Mouse (Mus musculus) heart, adult 2 months (tissue): Measurements from ENCODE around the gene Tmed10. TPM values are rescaled to one million over a fixed set of nuclear protein-coding genes. Genes with fewer than 3 reads are reported as not detected.
A peak's percentile ranks its signal among the peaks of the same experiment; 100 is the strongest.

Source experiments
- DNase-seq, 2 experiments: peaks; one replicate each; pipeline ENCODE4 v3.0.0; 2021
- H3K27ac ChIP-seq: fragments of 200-600 bp; 2 replicates; pipeline ENCODE4 v1.8.1; 2022
- H3K27me3 ChIP-seq: fragments of 200-500 bp; 2 replicates; pipeline ENCODE4 v1.6.1; 2012; ENCODE audit warnings: mild to moderate bottlenecking, low read length, inconsistent platforms, mixed read lengths; ENCODE audit not compliant: control insufficient read depth, insufficient read depth
- H3K36me3 ChIP-seq: fragments of 200-500 bp; 2 replicates; pipeline ENCODE4 v1.6.1; 2012; ENCODE audit warnings: low read length, inconsistent platforms; ENCODE audit not compliant: control insufficient read depth, insufficient read depth
- H3K4me1 ChIP-seq: fragments of 200-500 bp; 2 replicates; pipeline ENCODE4 v1.6.1; 2011; ENCODE audit warnings: low read length; ENCODE audit not compliant: control insufficient read depth, insufficient read depth
- H3K4me3 ChIP-seq: fragments of 200-600 bp; 2 replicates; pipeline ENCODE4 v1.8.1; 2022
- H3K79me2 ChIP-seq: fragments of 200-500 bp; replicated peaks from 2 replicates; pipeline ENCODE4 v1.6.1; 2012; ENCODE audit warnings: mild to moderate bottlenecking, inconsistent platforms, low read length, moderate library complexity, mixed read lengths; ENCODE audit not compliant: control insufficient read depth, insufficient read depth
- H3K9ac ChIP-seq: fragments of 200-500 bp; 2 replicates; pipeline ENCODE4 v1.6.1; 2012; ENCODE audit warnings: low read depth, mild to moderate bottlenecking, control low read depth, inconsistent platforms, low read length, mixed read lengths
- CTCF ChIP-seq: fragments of 200-600 bp; IDR thresholded peaks from 2 replicates; pipeline ENCODE4 v1.8.1; 2022; ENCODE audit warnings: antibody characterized with exemption, mild to moderate bottlenecking, moderate library complexity
- EP300 ChIP-seq: fragments of 200-500 bp; IDR thresholded peaks from 2 replicates; pipeline ENCODE4 v1.6.1; 2011; ENCODE audit warnings: low read depth, low read length, control low read depth; ENCODE audit not compliant: insufficient read depth
- POLR2A ChIP-seq: fragments of 200-500 bp; IDR thresholded peaks from 2 replicates; pipeline ENCODE4 v1.6.1; 2011; ENCODE audit warnings: mild to moderate bottlenecking, low read depth, low read length, control low read depth; ENCODE audit not compliant: insufficient read depth
- WGBS: fragments of 180-500 bp; shearing (Covaris S2); methylation state at CpG from one replicate; pipeline ENCODE4 v1.1.7; 2018; 5-methylcytosine and 5-hydroxymethylcytosine counted together
- intact Hi-C: fragments of 180-260 bp; cut with DNase I; formaldehyde crosslinking; loops from one replicate; pipeline ENCODE4 v1.15.1; 2025
- polyA plus RNA-seq: library from polyadenylated mRNA; depleted of rRNA; stranded (reverse); fragments of >200 nt; gene quantifications from 2 replicates; pipeline ENCODE4 v1.2.3, GENCODE M21; 2012
- total RNA-seq, 2 experiments: library from RNA; stranded (reverse); gene quantifications; 2 replicates each; pipeline ENCODE4 v1.2.3; 2021

The Tmed10 gene
- total and polyA plus RNA-seq, 3 experiments: 108 to 186 (median 164) TPM

DNA sequence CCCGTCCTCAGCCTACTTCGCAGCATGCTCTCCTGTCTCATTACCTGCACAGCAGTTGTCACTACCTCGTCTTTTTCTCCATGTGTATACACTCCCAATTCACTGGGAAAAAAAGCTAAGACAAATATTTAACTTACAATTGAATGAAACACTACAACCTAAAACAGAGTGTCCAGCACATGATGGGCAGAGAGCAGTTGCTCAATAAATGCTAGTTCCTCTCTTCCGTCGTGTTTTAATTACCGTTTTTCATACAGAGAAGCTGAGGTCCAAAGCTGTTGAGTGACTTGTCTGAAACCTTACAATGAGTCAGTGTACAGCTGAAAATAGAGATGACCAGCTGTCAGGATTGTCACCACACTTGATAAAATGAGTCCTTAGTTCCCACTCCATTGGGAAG is 6.9 kb upstream of the Tmed10 start:
- intact Hi-C loops: no loop called here
- 86% methylated on average over 6 of the region's 6 CpGs for WGBS
- Histone ChIP-seq H3K4me3 (no peak overlapping the region), H3K4me1 (peaks cover 9% of the 10 kb centered on the region), H3K27ac (no peak overlapping the region), H3K9ac (no peak overlapping the region), H3K36me3 (no peaks in the 10 kb centered on the region), H3K27me3 (no peaks in the 10 kb centered on the region), H3K79me2 (no peaks in the 10 kb centered on the region)
- TF ChIP-seq EP300: no peak
- no peak for TF ChIP-seq POLR2A
- no peak for TF ChIP-seq CTCF
- DNase-seq: no peak

DNA sequence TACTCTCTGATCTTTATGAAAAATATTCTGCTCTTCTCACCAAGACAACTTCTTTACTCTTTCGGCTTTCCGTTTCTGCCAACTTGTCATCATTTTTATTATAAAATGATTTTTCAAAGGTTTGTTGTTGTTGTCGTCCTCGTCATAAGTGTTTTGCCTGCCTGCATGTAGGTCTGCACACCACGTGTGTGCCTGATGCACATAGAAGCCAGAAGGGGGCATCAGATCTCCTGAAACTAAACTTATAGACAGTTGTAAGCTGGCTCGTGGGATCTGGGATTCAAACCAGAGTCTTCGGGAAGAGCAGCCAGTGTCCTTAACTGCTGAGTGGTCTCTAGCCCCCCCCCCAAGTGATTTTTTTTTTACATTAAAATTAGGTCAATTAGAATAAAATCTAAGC is 6.3 kb upstream of the Tmed10 start:
- no peak overlapping the region for H3K9ac ChIP-seq
- H3K27ac ChIP-seq: no peak overlapping the region
- H3K36me3 ChIP-seq: no peaks in the 10 kb centered on the region
- no peak for DNase-seq
- H3K4me3 ChIP-seq: no peak overlapping the region
- 86% methylated on average over 7 of the region's 7 CpGs for WGBS
- no peak for TF ChIP-seq POLR2A
- peak; percentile 40 for TF ChIP-seq CTCF
- TF ChIP-seq EP300: no peak
- no peaks in the 10 kb centered on the region for H3K27me3 ChIP-seq
- H3K4me1 ChIP-seq: peaks cover 7% of the 10 kb centered on the region
- H3K79me2 ChIP-seq: no peaks in the 10 kb centered on the region
- intact Hi-C loops: no loop called here

GRCm38 (mm10) chr12:85380308-85380707 is 5.7 kb upstream of the Tmed10 start:
- H3K27ac ChIP-seq: no peak overlapping the region
- no peak for DNase-seq

GRCm38 (mm10) chr12:85378271-85378670 is 3.6 kb upstream of the Tmed10 start:
- no peaks in the 10 kb centered on the region for H3K36me3 ChIP-seq
- H3K27me3 ChIP-seq: no peaks in the 10 kb centered on the region
- no peak overlapping the region for H3K27ac ChIP-seq
- peaks cover 6% of the 10 kb centered on the region for H3K79me2 ChIP-seq
- peaks cover 4% of the 10 kb centered on the region for H3K4me1 ChIP-seq
- TF ChIP-seq EP300: no peak
- peak; percentile 41 for TF ChIP-seq CTCF
- TF ChIP-seq POLR2A: no peak
- 86% methylated on average over 2 of the region's 2 CpGs for WGBS
- no peak overlapping the region for H3K9ac ChIP-seq
- H3K4me3 ChIP-seq: no peak overlapping the region
- intact Hi-C loops: loop anchor here (5.0 kb wide), 2 partner anchors 44 to 94 kb away; partner anchors contain the start of gene Fos
- DNase-seq: no peak

More at GRCm38 (mm10) chr12:85380308-85380707, 5.7 kb upstream of the Tmed10 start:
- no peaks in the 10 kb centered on the region for H3K79me2 ChIP-seq
- no peaks in the 10 kb centered on the region for H3K36me3 ChIP-seq
- H3K4me3 ChIP-seq: no peak overlapping the region
- H3K9ac ChIP-seq: no peak overlapping the region
- 38% methylated on average over 1 of the region's 1 CpGs for WGBS
- H3K4me1 ChIP-seq: peaks cover 4% of the 10 kb centered on the region
- H3K27me3 ChIP-seq: no peaks in the 10 kb centered on the region
- intact Hi-C loops: no loop called here
- TF ChIP-seq POLR2A: no peak

GRCm38 (mm10) chr12:85373591-85374560 is 771 bp downstream of the Tmed10 start:
- peak overlapping the region; percentile 78 for H3K4me3 ChIP-seq
- intact Hi-C loops: loop anchor here (1.0 to 2.0 kb wide), 2 partner anchors 25 to 113 kb away; no protein-coding TSS in a partner anchor
- peaks cover 7% of the 10 kb centered on the region for H3K79me2 ChIP-seq
- no peaks in the 10 kb centered on the region for H3K36me3 ChIP-seq
- H3K27ac ChIP-seq: peak overlapping the region; percentile 94
- peaks cover 11% of the 10 kb centered on the region for H3K4me1 ChIP-seq
- no peaks in the 10 kb centered on the region for H3K27me3 ChIP-seq
- whole genome bisulfite sequencing: under 1% methylated on average over 53 of the region's 53 CpGs
- DNase-seq: peak; percentile 80 to 84
- peak overlapping the region; percentile 100 for H3K9ac ChIP-seq
- TF ChIP-seq CTCF: no peak
- TF ChIP-seq POLR2A: peak; percentile 54

- no peak for DNase-seq
- WGBS: 48% methylated on average over 8 of the region's 8 CpGs
- Histone ChIP-seq H3K36me3 (no peaks in the 10 kb centered on the region), H3K27ac (no peak overlapping the region), H3K4me3 (no peak overlapping the region), H3K9ac (no peak overlapping the region), H3K4me1 (peaks cover 12% of the 10 kb centered on the region), H3K79me2 (peaks cover 12% of the 10 kb centered on the region), H3K27me3 (no peaks in the 10 kb centered on the region)
- intact Hi-C loops: no loop called here
- TF ChIP-seq EP300: no peak
Measured at GRCm38 (mm10) chr12:85372068-85372665, 2.5 kb downstream of the Tmed10 start.
